Mouse (Mus musculus) lung, adult 2 months (tissue): ENCODE data around the gene Acsl4.

Experiments
- CTCF ChIP-seq: fragments of 200-500 bp; IDR thresholded peaks from 2 replicates; pipeline ENCODE4 v1.5.1; 2011; ENCODE audit warnings: mild to moderate bottlenecking, low read length, control low read depth; ENCODE audit not compliant: insufficient read depth
- POLR2A ChIP-seq: fragments of 200-500 bp; IDR thresholded peaks from 2 replicates; pipeline ENCODE4 v1.6.1; 2011; ENCODE audit warnings: low read depth, mild to moderate bottlenecking, control low read depth, low read length, borderline replicate concordance; ENCODE audit errors: extremely low read depth

DNA sequence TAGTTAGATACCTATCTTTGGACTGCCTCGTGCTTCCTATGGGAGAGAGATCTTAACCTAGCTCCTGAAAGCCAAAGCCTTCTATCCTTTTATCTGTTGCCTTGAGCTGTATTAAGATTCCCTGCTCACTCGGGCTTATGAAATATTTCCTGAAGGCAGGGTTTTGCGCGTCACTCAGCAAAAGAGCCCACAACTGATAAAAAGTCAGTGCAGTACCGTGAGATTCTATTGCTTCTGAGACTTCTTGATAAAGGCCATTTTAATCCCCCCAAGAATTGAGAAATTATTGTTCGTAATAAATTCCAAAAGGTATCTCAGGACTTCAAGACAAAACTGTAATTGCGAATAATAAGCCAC is 552 bp upstream of the Acsl4 start:
- TF ChIP-seq POLR2A (no peak), CTCF (no peak)
